Mouse (Mus musculus): ENCODE results near the gene Efcab2. TPM values are rescaled to one million over a fixed set of nuclear protein-coding genes. Genes with fewer than 3 reads are reported as not detected.
A peak's percentile ranks its signal among the peaks of the same experiment; 100 is the strongest.
"Not testable (repeated sequence)": the region's sequence is repeated elsewhere in the genome, so short reads cannot be mapped to it uniquely, and the experiment has no call there.

Efcab2 gene
- polyA plus RNA-seq, 1 experiment from 2014 or later: 3.3 TPM

DNA sequence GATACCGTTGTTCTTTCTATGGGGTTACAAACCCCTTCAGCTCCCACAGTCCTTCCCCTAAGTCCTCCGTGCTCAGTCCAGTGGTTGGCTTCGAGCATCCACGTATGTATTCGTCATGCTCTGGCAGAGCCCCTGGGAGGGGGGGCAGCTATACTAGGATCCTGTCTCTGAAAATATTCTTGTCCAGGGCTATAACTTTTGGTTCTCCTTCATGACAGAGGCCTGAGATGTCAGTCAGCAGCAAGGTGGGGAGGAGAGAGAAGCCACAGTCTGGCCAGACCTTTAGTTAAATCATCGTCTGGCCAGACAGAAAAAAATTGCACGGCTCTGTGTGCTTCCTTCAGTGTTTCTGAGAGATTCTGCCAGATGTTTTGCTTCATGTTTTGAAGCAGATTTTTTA, 5.2 kb upstream of the Efcab2 start:
- 55% methylated on average over 7 of the region's 7 CpGs for WGBS
- H3K4me3 ChIP-seq (ENCODE audit: low read depth, low read length): no peak overlapping the region
- no peak for ATAC-seq (ENCODE audit: insufficient read depth)
- no peaks in the 10 kb centered on the region for H3K27me3 ChIP-seq (ENCODE audit: insufficient read depth, low read length)
- no peak overlapping the region for H3K27ac ChIP-seq (ENCODE audit: low read depth)
- TF ChIP-seq CTCF (IDR thresholded peaks at IDR 0.05; ENCODE audit: low read depth): no peak
- H3K4me2 ChIP-seq: no peak overlapping the region
- no peaks in the 10 kb centered on the region for H3K4me1 ChIP-seq (ENCODE audit: insufficient read depth)
- H3K36me3 ChIP-seq (ENCODE audit: insufficient read depth): no peaks in the 10 kb centered on the region
- no peak for DNase-seq
- H3K9me3 ChIP-seq (ENCODE audit: low read depth, low read length): no peaks in the 10 kb centered on the region
- no peak overlapping the region for H3K9ac ChIP-seq

DNA sequence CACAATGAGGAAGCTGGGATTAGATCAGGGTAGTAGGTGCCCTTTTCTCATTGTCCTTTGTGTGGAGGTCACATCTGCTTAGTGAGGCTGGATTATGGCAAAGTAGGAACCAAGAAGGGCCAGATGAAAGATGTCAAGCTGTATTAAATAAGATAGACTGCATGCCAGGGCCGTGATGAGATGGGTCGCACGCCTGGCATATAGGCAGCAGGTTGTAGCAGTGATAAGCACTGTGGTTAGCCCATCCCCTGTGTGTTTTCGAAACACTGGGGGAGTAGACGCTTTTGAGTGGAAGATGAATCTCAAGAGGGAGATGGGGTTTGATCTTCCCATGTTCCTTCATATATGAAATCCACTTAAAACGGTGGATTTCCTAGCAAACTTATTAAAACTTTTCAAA, 3.9 kb upstream of the Efcab2 start:
- Histone ChIP-seq H3K27ac (ENCODE audit: low read depth) (no peak overlapping the region), H3K9me3 (ENCODE audit: low read depth, low read length) (no peaks in the 10 kb centered on the region), H3K9ac (no peak overlapping the region), H3K27me3 (ENCODE audit: insufficient read depth, low read length) (no peaks in the 10 kb centered on the region), H3K4me3 (ENCODE audit: low read depth, low read length) (no peak overlapping the region), H3K4me1 (ENCODE audit: insufficient read depth) (no peaks in the 10 kb centered on the region), H3K4me2 (no peak overlapping the region), H3K36me3 (ENCODE audit: insufficient read depth) (no peaks in the 10 kb centered on the region)
- no peak for TF ChIP-seq CTCF (IDR thresholded peaks at IDR 0.05; ENCODE audit: low read depth)
- no peak for ATAC-seq (ENCODE audit: insufficient read depth)
- DNase-seq: no peak
- 85% methylated on average over 6 of the region's 6 CpGs for WGBS

DNA sequence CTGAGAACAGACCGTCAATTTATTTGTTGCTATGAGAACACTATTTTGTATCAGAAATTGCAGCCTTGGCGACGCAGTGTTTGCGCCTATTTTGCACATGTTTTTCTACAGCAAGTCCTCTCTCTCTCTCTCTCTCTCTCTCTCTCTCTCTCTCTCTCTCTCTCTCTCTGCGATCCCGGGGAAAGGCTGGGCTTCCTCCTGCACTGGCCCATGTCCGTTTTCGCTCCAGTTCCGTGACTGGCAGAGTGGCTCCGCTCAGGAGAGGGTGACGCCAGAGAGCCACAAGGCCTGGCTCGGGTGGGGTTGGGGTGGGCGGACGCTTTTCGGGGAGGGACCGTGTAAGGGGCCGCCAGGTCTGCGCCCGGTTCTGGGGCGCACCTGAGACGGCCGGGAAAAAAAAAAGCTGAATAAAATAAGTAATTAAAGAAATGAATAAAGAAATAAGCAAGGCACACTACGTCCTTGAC, 407 bp upstream of the Efcab2 start:
- ATAC-seq (ENCODE audit: insufficient read depth) (peak; percentile 80), DNase-seq (peak; percentile 86)
- peak overlapping the region; percentile 100 for H3K27ac ChIP-seq (ENCODE audit: low read depth)
- peak overlapping the region; percentile 75 for H3K4me2 ChIP-seq
- H3K27me3 ChIP-seq (ENCODE audit: insufficient read depth, low read length): no peaks in the 10 kb centered on the region
- H3K4me3 ChIP-seq (ENCODE audit: low read depth, low read length): peak overlapping the region; percentile 72
- H3K4me1 ChIP-seq (ENCODE audit: insufficient read depth): no peaks in the 10 kb centered on the region
- WGBS: 1% methylated on average over 23 of the region's 23 CpGs
- H3K9ac ChIP-seq: peak overlapping the region; percentile 98
- TF ChIP-seq CTCF (IDR thresholded peaks at IDR 0.05; ENCODE audit: low read depth): no peak
- H3K36me3 ChIP-seq (ENCODE audit: insufficient read depth): no peaks in the 10 kb centered on the region
- no peaks in the 10 kb centered on the region for H3K9me3 ChIP-seq (ENCODE audit: low read depth, low read length)

DNA sequence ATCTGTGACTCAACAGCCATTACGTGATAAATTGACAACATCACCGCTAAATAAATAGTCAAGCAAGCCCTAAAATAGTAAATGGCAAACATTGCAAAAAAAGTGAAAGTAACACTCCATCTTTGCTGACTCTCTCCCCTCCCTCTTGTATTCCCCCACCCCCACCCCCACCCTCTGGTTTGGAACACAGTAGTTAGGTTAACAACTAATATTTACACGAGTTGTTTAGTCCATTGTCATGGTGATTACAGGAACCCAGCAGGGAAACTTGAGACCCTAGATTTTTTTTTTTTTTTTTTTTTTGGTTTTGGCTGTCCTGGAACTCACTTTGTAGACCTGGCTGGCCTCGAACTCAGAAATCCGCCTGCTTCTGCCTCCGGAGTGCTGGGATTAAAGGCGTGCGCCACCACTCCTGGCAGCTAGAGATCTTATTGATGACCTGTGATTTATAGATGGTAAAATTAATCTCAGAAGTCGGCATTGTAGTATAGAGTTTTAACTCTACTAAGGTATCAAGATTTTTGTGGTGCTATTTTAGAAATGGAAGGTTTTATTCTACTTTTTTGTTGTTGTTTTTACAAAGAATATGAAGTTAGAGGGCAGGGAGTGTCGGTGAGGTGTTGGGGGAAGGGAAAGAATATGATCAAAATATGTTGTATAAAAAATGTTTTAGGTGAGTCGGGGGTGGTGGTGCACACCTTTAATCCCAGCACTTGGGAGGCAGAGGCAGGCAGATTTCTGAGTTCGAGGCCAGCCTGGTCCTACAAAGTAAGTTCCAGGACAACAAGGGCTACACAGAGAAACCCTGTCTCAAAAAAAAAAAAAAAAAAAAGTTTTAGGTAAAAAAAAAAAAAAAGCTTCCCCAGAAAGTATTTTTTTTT, 1.1 kb downstream of the Efcab2 start:
- peak; percentile 11 for DNase-seq
- ATAC-seq (ENCODE audit: insufficient read depth): peak; percentile 20; the same call in 1 of the 2 replicates
- Histone ChIP-seq H3K4me2 (peak overlapping the region; percentile 75), H3K9ac (peak overlapping the region; percentile 98), H3K27me3 (ENCODE audit: insufficient read depth, low read length) (no peaks in the 10 kb centered on the region), H3K27ac (ENCODE audit: low read depth) (peak overlapping the region; percentile 100), H3K36me3 (ENCODE audit: insufficient read depth) (no peaks in the 10 kb centered on the region), H3K4me1 (ENCODE audit: insufficient read depth) (no peaks in the 10 kb centered on the region), H3K9me3 (ENCODE audit: low read depth, low read length) (no peaks in the 10 kb centered on the region), H3K4me3 (ENCODE audit: low read depth, low read length) (peak overlapping the region; percentile 72)
- 57% methylated on average over 12 of the region's 12 CpGs for WGBS
- TF ChIP-seq CTCF (IDR thresholded peaks at IDR 0.05; ENCODE audit: low read depth): no peak

DNA sequence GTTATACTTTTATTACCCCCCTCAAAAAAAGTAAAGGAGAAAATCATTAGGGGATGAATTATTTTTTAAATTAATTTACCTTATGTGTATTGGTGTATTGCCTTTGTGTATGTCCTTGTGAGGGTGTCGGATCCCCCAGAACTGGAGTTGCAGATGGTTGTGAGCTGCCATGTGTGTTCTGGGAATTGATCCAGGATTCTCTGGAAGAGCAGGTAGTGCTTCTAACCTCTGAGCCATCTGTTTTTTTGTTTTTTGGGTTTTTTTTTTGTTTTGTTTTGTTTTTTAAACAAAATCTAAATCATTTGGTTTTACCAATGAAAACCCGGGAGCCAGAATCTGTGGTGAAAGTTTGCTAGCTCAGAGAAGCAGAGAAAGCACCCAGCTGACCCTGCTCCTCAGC, 1.8 kb downstream of the Efcab2 start:
- ATAC-seq (ENCODE audit: insufficient read depth) (no peak), DNase-seq (peak; percentile 11)
- Histone ChIP-seq H3K36me3 (ENCODE audit: insufficient read depth) (no peaks in the 10 kb centered on the region), H3K4me3 (ENCODE audit: low read depth, low read length) (no peak overlapping the region), H3K4me1 (ENCODE audit: insufficient read depth) (no peaks in the 10 kb centered on the region), H3K27ac (ENCODE audit: low read depth) (no peak overlapping the region), H3K27me3 (ENCODE audit: insufficient read depth, low read length) (no peaks in the 10 kb centered on the region), H3K9me3 (ENCODE audit: low read depth, low read length) (no peaks in the 10 kb centered on the region), H3K4me2 (no peak overlapping the region), H3K9ac (no peak overlapping the region)
- no peak for TF ChIP-seq CTCF (IDR thresholded peaks at IDR 0.05; ENCODE audit: low read depth)
- WGBS: 72% methylated on average over 2 of the region's 2 CpGs

DNA sequence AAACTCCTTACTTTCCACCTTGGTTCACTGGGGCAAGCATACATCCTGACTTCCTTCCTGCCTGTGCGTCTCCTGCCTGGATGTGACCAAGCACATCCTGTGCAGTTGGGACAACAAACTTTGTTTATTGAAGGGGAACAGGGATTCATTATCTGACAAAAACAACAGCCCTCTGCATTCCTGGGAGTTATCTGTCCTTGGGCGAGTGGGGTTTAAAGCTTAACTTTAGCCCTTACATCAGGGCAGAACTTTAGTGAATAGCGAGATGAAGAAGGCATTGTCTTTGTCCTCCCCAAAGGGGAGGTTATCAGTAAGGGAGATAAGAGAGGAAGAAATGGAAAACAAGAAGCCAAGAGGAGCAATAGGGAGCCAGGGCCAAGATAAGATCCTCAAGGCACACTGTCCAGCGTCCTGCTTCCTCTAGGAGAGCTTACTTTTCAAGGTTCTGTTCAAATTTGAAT, 3.0 kb downstream of the Efcab2 start:
- Histone ChIP-seq H3K9ac (no peak overlapping the region), H3K4me1 (ENCODE audit: insufficient read depth) (no peaks in the 10 kb centered on the region), H3K4me2 (no peak overlapping the region), H3K27me3 (ENCODE audit: insufficient read depth, low read length) (no peaks in the 10 kb centered on the region), H3K4me3 (ENCODE audit: low read depth, low read length) (no peak overlapping the region), H3K27ac (ENCODE audit: low read depth) (0 out of 2 replicates have a peak overlapping the region, but pooled peaks have one; percentile 6), H3K36me3 (ENCODE audit: insufficient read depth) (no peaks in the 10 kb centered on the region), H3K9me3 (ENCODE audit: low read depth, low read length) (no peaks in the 10 kb centered on the region)
- ATAC-seq (ENCODE audit: insufficient read depth): no peak
- no peak for TF ChIP-seq CTCF (IDR thresholded peaks at IDR 0.05; ENCODE audit: low read depth)
- WGBS: 36% methylated on average over 4 of the region's 4 CpGs
- peak; percentile 25 for DNase-seq

DNA sequence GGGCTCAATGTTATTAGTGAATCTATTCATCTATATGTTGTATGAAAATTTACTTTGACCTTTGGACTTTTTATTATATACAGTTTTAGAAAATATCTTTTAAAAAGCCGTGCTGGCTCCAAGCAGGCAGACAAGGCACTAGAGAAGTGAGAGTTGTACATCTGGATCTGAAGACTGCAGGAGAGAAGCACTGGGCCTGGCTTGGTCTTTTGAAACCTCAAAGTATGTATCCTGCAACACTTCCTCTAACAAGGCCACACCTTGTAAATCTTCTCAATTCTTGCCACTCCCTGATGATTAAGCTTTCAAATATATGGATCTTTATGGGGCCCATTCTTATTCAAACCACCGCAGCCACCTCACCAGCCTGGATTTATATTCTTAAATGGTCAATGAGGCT, 7.5 kb downstream of the Efcab2 start:
- H3K9ac ChIP-seq; H3K4me1 ChIP-seq (ENCODE audit: insufficient read depth); H3K27ac ChIP-seq (ENCODE audit: low read depth); H3K36me3 ChIP-seq (ENCODE audit: insufficient read depth); H3K4me3 ChIP-seq (ENCODE audit: low read depth, low read length); H3K9me3 ChIP-seq (ENCODE audit: low read depth, low read length); H3K4me2 ChIP-seq; H3K27me3 ChIP-seq (ENCODE audit: insufficient read depth, low read length); ATAC-seq (ENCODE audit: insufficient read depth); DNase-seq: not testable (repeated sequence)
- 77% methylated on average over 2 of the region's 2 CpGs for WGBS

All from lung, embryonic 14.5 days (tissue).